Mouse (Mus musculus) heart, embryonic 11.5 days (tissue): ENCODE measurements at regions not wholly inside any gene's neighbourhood (a gene's known extent, or its start where the extent isn't known, plus 50 kb on each side); places are given as distances from the start of the nearest gene placed in this dataset.

Experiments
- ATAC-seq: fragments of 200-750 bp; cut with Nextera tagmentation; replicated peaks from 2 replicates; pipeline ENCODE4 v1.8.0; 2017; ENCODE audit warnings: moderate library complexity; ENCODE audit not compliant: insufficient number of reproducible peaks, low FRiP score, low TSS enrichment
- H3K27ac ChIP-seq: fragments of 300-500 bp; sonication (generic); 2 replicates; pipeline ENCODE4 v1.5.1; 2014; ENCODE audit warnings: mild to moderate bottlenecking, low read depth, low read length
- H3K27me3 ChIP-seq: fragments of 300-500 bp; sonication (generic); 2 replicates; pipeline ENCODE4 v1.6.1; 2014; ENCODE audit warnings: mild to moderate bottlenecking, low read length, mixed read lengths; ENCODE audit not compliant: control insufficient read depth, insufficient read depth
- H3K36me3 ChIP-seq: fragments of 300-500 bp; sonication (generic); 2 replicates; pipeline ENCODE4 v1.6.1; 2014; ENCODE audit warnings: mild to moderate bottlenecking, low read length, moderate library complexity, mixed read lengths; ENCODE audit not compliant: control insufficient read depth, insufficient read depth
- H3K4me1 ChIP-seq: fragments of 300-500 bp; sonication (generic); 2 replicates; pipeline ENCODE4 v1.6.1; 2014; ENCODE audit warnings: low read length; ENCODE audit not compliant: control insufficient read depth, insufficient read depth
- H3K4me2 ChIP-seq: fragments of 300-500 bp; sonication (generic); 2 replicates; pipeline ENCODE4 v1.6.1; 2014; ENCODE audit warnings: mild to moderate bottlenecking, moderate library complexity
- H3K4me3 ChIP-seq: fragments of 300-500 bp; sonication (generic); 2 replicates; pipeline ENCODE4 v1.5.1; 2014; ENCODE audit warnings: low read depth, low read length
- H3K9ac ChIP-seq: fragments of 300-500 bp; sonication (generic); 2 replicates; pipeline ENCODE4 v1.6.1; 2014; ENCODE audit warnings: mild to moderate bottlenecking, low read depth, low read length, moderate library complexity
- H3K9me3 ChIP-seq: fragments of 300-500 bp; sonication (generic); replicated peaks from 2 replicates; pipeline ENCODE4 v1.6.1; 2016; ENCODE audit warnings: low read length; ENCODE audit not compliant: control insufficient read depth
- WGBS: fragments of 180-500 bp; shearing (Covaris S2); extraction: QIAGEN DNeasy Blood & Tissue Kit; methylation state at CpG from one replicate; pipeline ENCODE4 v1.1.7; 2014; ENCODE audit not compliant: insufficient replicate concordance; 5-methylcytosine and 5-hydroxymethylcytosine counted together

GRCm38 (mm10) chr8:8238051-8238450, 423.0 kb downstream of the Efnb2 start:
- H3K36me3 ChIP-seq: no peaks in the 10 kb centered on the region
- H3K9me3 ChIP-seq: no peaks in the 10 kb centered on the region
- H3K9ac ChIP-seq: no peak overlapping the region
- H3K4me3 ChIP-seq: no peak overlapping the region
- 38% methylated on average over 6 of the region's 6 CpGs for WGBS
- no peak overlapping the region for H3K27ac ChIP-seq
- H3K4me1 ChIP-seq: peaks cover 30% of the 10 kb centered on the region
- no peak overlapping the region for H3K4me2 ChIP-seq
- H3K27me3 ChIP-seq: no peaks in the 10 kb centered on the region
- ATAC-seq: no peak

GRCm38 (mm10) chr8:8233616-8234015, 427.4 kb downstream of the Efnb2 start:
- 76% methylated on average over 3 of the region's 3 CpGs for WGBS
- H3K4me2 ChIP-seq: no peak overlapping the region
- H3K9me3 ChIP-seq: no peaks in the 10 kb centered on the region
- H3K27me3 ChIP-seq: no peaks in the 10 kb centered on the region
- H3K27ac ChIP-seq: no peak overlapping the region
- H3K36me3 ChIP-seq: no peaks in the 10 kb centered on the region
- no peak overlapping the region for H3K4me3 ChIP-seq
- ATAC-seq: no peak
- H3K9ac ChIP-seq: no peak overlapping the region
- H3K4me1 ChIP-seq: peaks cover 13% of the 10 kb centered on the region

- H3K4me1 ChIP-seq: peaks cover 13% of the 10 kb centered on the region
These were observed 427.9 kb downstream of the Efnb2 start for GRCm38 (mm10) chr8:8233156-8233555.

GRCm38 (mm10) chr8:8231996-8232632, 428.9 kb downstream of the Efnb2 start:
- Histone ChIP-seq H3K4me2 (no peak overlapping the region), H3K4me3 (no peak overlapping the region), H3K27ac (no peak overlapping the region), H3K9me3 (no peaks in the 10 kb centered on the region), H3K27me3 (no peaks in the 10 kb centered on the region), H3K4me1 (0 out of 2 replicates have a peak, but pooled peaks cover 3% of the 10 kb centered on the region), H3K9ac (no peak overlapping the region), H3K36me3 (no peaks in the 10 kb centered on the region)
- no peak for ATAC-seq
- WGBS: 81% methylated on average over 13 of the region's 13 CpGs

More at GRCm38 (mm10) chr8:8233156-8233555, 427.9 kb downstream of the Efnb2 start:
- Histone ChIP-seq H3K36me3 (no peaks in the 10 kb centered on the region), H3K4me2 (no peak overlapping the region), H3K4me3 (no peak overlapping the region), H3K9ac (no peak overlapping the region), H3K27me3 (no peaks in the 10 kb centered on the region), H3K27ac (no peak overlapping the region), H3K9me3 (no peaks in the 10 kb centered on the region)
- 86% methylated on average over 4 of the region's 4 CpGs for WGBS
- ATAC-seq: no peak

GRCm38 (mm10) chr8:8231308-8231985, 429.6 kb downstream of the Efnb2 start:
- Histone ChIP-seq H3K4me2 (no peak overlapping the region), H3K9me3 (no peaks in the 10 kb centered on the region), H3K36me3 (no peaks in the 10 kb centered on the region), H3K27me3 (no peaks in the 10 kb centered on the region), H3K9ac (no peak overlapping the region), H3K4me3 (no peak overlapping the region), H3K4me1 (no peaks in the 10 kb centered on the region), H3K27ac (no peak overlapping the region)
- no peak for ATAC-seq
- WGBS: 67% methylated on average over 6 of the region's 6 CpGs

- Histone ChIP-seq H3K4me3 (no peak overlapping the region), H3K27me3 (no peaks in the 10 kb centered on the region), H3K9me3 (no peaks in the 10 kb centered on the region), H3K36me3 (no peaks in the 10 kb centered on the region), H3K4me1 (no peaks in the 10 kb centered on the region), H3K27ac (no peak overlapping the region), H3K4me2 (no peak overlapping the region), H3K9ac (no peak overlapping the region)
- no peak for ATAC-seq
- WGBS: 69% methylated on average over 2 of the region's 2 CpGs
These were observed 435.0 kb downstream of the Efnb2 start for GRCm38 (mm10) chr8:8225994-8226393.

- Histone ChIP-seq H3K4me3 (no peak overlapping the region), H3K27me3 (no peaks in the 10 kb centered on the region), H3K36me3 (no peaks in the 10 kb centered on the region), H3K4me1 (no peaks in the 10 kb centered on the region), H3K9me3 (no peaks in the 10 kb centered on the region), H3K9ac (no peak overlapping the region), H3K27ac (no peak overlapping the region), H3K4me2 (no peak overlapping the region)
- ATAC-seq: no peak
- WGBS: 53% methylated on average over 2 of the region's 2 CpGs
These were observed 435.7 kb downstream of the Efnb2 start for GRCm38 (mm10) chr8:8225175-8225830.

- no peaks in the 10 kb centered on the region for H3K9me3 ChIP-seq
- no peak overlapping the region for H3K27ac ChIP-seq
- ATAC-seq: no peak
- no peaks in the 10 kb centered on the region for H3K36me3 ChIP-seq
- H3K4me1 ChIP-seq: 0 out of 2 replicates have a peak, but pooled peaks cover 4% of the 10 kb centered on the region
- H3K27me3 ChIP-seq: no peaks in the 10 kb centered on the region
- no peak overlapping the region for H3K9ac ChIP-seq
- H3K4me3 ChIP-seq: no peak overlapping the region
- WGBS: 65% methylated on average over 14 of the region's 14 CpGs
- H3K4me2 ChIP-seq: no peak overlapping the region
These were observed 440.5 kb downstream of the Efnb2 start for GRCm38 (mm10) chr8:8220395-8221031.
